Mouse (Mus musculus): ENCODE results near the gene Megf11. TPM values are rescaled to one million over a fixed set of nuclear protein-coding genes. Genes with fewer than 3 reads are reported as not detected.

The Megf11 gene
- polyA plus RNA-seq, 2 experiments, result 0.80 to 1.0 TPM

- Histone ChIP-seq H3K4me2 (replicated peaks; ENCODE audit: low read depth, low read length, severe bottlenecking) (no peak overlapping the region), H3K9ac (ENCODE audit: low read depth, low read length, severe bottlenecking) (no peak overlapping the region), H3K4me3 (replicated peaks; ENCODE audit: low read length) (no peak overlapping the region), H3K27me3 (ENCODE audit: control insufficient read depth, insufficient read depth, low read length) (no peaks in the 10 kb centered on the region), H3K36me3 (ENCODE audit: control insufficient read depth, insufficient read depth, low read length) (no peaks in the 10 kb centered on the region), H3K9me3 (ENCODE audit: control insufficient read depth, low read length) (no peaks in the 10 kb centered on the region), H3K4me1 (ENCODE audit: control insufficient read depth, insufficient read depth, low read length) (no peaks in the 10 kb centered on the region), H3K27ac (replicated peaks; ENCODE audit: low read depth, low read length) (no peak overlapping the region)
- ATAC-seq (ENCODE audit: low FRiP score, low read depth) (no peak), DNase-seq (ENCODE audit: low spot score) (no peak)
- no peak for TF ChIP-seq POLR2A (IDR thresholded peaks at IDR 0.05; ENCODE audit: borderline replicate concordance, extremely low read depth, insufficient read depth, insufficient read length)
- WGBS, result 54% methylated on average over 6 of the region's 6 CpGs
Measured at GRCm38 (mm10) chr9:64514826-64515225, 129.4 kb downstream of the Megf11 start.

DNA sequence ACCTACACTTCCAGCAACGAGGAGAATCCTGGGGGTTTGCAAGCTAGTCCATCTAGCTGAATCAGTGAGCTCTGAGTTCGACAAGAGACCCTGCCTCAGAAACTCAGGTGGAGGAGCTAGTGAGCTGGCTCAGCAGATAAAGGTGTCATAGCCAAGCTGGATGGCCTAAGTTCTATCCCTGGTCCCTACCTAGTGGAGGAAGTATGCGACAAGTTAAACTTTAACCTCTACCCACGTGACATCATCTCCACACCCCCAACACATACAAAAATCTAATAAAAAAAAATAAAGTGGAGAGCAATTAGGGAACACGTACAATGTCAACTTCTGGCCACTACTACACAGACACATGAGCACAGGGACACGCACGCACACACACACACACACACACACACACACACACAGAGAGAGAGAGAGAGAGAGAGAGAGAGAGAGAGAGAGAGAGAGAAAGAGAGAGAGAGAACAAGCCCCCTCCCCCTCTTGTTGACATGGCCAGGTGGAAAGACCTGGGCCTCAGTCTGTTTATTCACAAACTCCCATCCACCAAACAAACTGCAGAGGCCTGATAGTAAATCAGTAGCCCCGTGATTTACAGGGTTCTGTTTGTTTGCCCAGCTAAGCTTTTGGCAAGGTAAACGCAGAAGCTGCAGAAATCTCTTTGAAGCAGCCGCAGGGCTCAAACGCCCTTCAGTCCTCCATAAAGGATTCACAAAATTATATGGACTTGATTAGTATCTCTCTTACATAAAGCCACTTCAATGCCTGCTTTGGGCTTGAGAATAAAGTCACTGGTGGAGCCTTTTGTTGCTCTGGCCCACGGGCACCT lies 134.7 kb downstream of the Megf11 start:
- WGBS, result 45% methylated on average over 12 of the region's 12 CpGs
- no peak for ATAC-seq (ENCODE audit: low FRiP score, low read depth)
- H3K27ac ChIP-seq (replicated peaks; ENCODE audit: low read depth, low read length), result no peak overlapping the region

DNA sequence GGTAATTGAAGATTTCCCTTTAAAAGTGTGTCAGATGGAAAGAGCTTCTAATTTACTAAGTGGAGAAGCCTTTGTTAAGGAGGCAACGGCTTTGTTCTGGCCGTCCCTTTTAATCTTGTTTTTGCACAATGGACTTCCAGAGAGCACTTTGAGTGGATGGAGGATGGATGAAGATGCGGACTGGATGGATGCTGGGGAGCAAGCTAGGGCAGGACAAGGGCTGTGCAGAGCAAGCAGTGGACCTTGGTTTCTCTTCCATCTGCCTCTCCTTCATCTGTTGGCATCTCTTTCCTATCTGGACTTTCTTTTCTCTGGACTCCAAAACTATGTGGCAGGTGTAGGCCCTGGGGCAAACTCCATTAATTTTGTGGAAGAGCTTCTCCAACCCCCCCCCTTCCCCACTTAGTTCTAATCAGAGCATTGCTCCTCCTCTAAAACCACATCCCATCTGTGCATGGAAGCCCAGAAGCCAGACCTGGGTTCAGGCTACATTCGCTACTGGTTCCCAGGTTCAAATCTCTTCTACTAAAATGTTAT lies 135.4 kb downstream of the Megf11 start:
- Histone ChIP-seq H3K9me3 (ENCODE audit: control insufficient read depth, low read length) (no peaks in the 10 kb centered on the region), H3K36me3 (ENCODE audit: control insufficient read depth, insufficient read depth, low read length) (no peaks in the 10 kb centered on the region), H3K27ac (replicated peaks; ENCODE audit: low read depth, low read length) (no peak overlapping the region), H3K9ac (ENCODE audit: low read depth, low read length, severe bottlenecking) (no peak overlapping the region), H3K4me3 (replicated peaks; ENCODE audit: low read length) (no peak overlapping the region), H3K4me1 (ENCODE audit: control insufficient read depth, insufficient read depth, low read length) (no peaks in the 10 kb centered on the region), H3K27me3 (ENCODE audit: control insufficient read depth, insufficient read depth, low read length) (no peaks in the 10 kb centered on the region), H3K4me2 (replicated peaks; ENCODE audit: low read depth, low read length, severe bottlenecking) (no peak overlapping the region)
- ATAC-seq (ENCODE audit: low FRiP score, low read depth) (no peak), DNase-seq (ENCODE audit: low spot score) (no peak)
- WGBS, result 51% methylated on average over 4 of the region's 4 CpGs
- TF ChIP-seq POLR2A (IDR thresholded peaks at IDR 0.05; ENCODE audit: borderline replicate concordance, extremely low read depth, insufficient read depth, insufficient read length), result no peak

More for the DNA sequence above, 134.7 kb downstream of the Megf11 start:
- Histone ChIP-seq H3K9me3 (ENCODE audit: control insufficient read depth, low read length) (no peaks in the 10 kb centered on the region), H3K9ac (ENCODE audit: low read depth, low read length, severe bottlenecking) (no peak overlapping the region), H3K4me3 (replicated peaks; ENCODE audit: low read length) (no peak overlapping the region), H3K4me1 (ENCODE audit: control insufficient read depth, insufficient read depth, low read length) (no peaks in the 10 kb centered on the region), H3K4me2 (replicated peaks; ENCODE audit: low read depth, low read length, severe bottlenecking) (no peak overlapping the region), H3K36me3 (ENCODE audit: control insufficient read depth, insufficient read depth, low read length) (no peaks in the 10 kb centered on the region), H3K27me3 (ENCODE audit: control insufficient read depth, insufficient read depth, low read length) (no peaks in the 10 kb centered on the region)
- TF ChIP-seq POLR2A (IDR thresholded peaks at IDR 0.05; ENCODE audit: borderline replicate concordance, extremely low read depth, insufficient read depth, insufficient read length), result no peak
- no peak for DNase-seq (ENCODE audit: low spot score)

GRCm38 (mm10) chr9:64523264-64524045 lies 138.0 kb downstream of the Megf11 start:
- Histone ChIP-seq H3K4me3 (replicated peaks; ENCODE audit: low read length) (no peak overlapping the region), H3K9ac (ENCODE audit: low read depth, low read length, severe bottlenecking) (no peak overlapping the region), H3K27ac (replicated peaks; ENCODE audit: low read depth, low read length) (no peak overlapping the region), H3K4me1 (ENCODE audit: control insufficient read depth, insufficient read depth, low read length) (no peaks in the 10 kb centered on the region), H3K4me2 (replicated peaks; ENCODE audit: low read depth, low read length, severe bottlenecking) (no peak overlapping the region), H3K27me3 (ENCODE audit: control insufficient read depth, insufficient read depth, low read length) (no peaks in the 10 kb centered on the region), H3K36me3 (ENCODE audit: control insufficient read depth, insufficient read depth, low read length) (no peaks in the 10 kb centered on the region), H3K9me3 (ENCODE audit: control insufficient read depth, low read length) (no peaks in the 10 kb centered on the region)
- ATAC-seq (ENCODE audit: low FRiP score, low read depth) (no peak), DNase-seq (ENCODE audit: low spot score) (no peak)
- WGBS, result 38% methylated on average over 21 of the region's 21 CpGs
- TF ChIP-seq POLR2A (IDR thresholded peaks at IDR 0.05; ENCODE audit: borderline replicate concordance, extremely low read depth, insufficient read depth, insufficient read length), result no peak

- no peak for TF ChIP-seq POLR2A (IDR thresholded peaks at IDR 0.05; ENCODE audit: borderline replicate concordance, extremely low read depth, insufficient read depth, insufficient read length)
- WGBS, result 89% methylated on average over 7 of the region's 7 CpGs
Measured at GRCm38 (mm10) chr9:64528061-64528460, 142.6 kb downstream of the Megf11 start.

More at GRCm38 (mm10) chr9:64528061-64528460, 142.6 kb downstream of the Megf11 start:
- ATAC-seq (ENCODE audit: low FRiP score, low read depth) (no peak), DNase-seq (ENCODE audit: low spot score) (no peak)
- H3K9ac ChIP-seq (ENCODE audit: low read depth, low read length, severe bottlenecking), result no peak overlapping the region
- H3K4me3 ChIP-seq (replicated peaks; ENCODE audit: low read length), result no peak overlapping the region
- no peaks in the 10 kb centered on the region for H3K27me3 ChIP-seq (ENCODE audit: control insufficient read depth, insufficient read depth, low read length)
- H3K9me3 ChIP-seq (ENCODE audit: control insufficient read depth, low read length), result no peaks in the 10 kb centered on the region
- H3K4me2 ChIP-seq (replicated peaks; ENCODE audit: low read depth, low read length, severe bottlenecking), result no peak overlapping the region
- H3K27ac ChIP-seq (replicated peaks; ENCODE audit: low read depth, low read length), result no peak overlapping the region
- no peaks in the 10 kb centered on the region for H3K4me1 ChIP-seq (ENCODE audit: control insufficient read depth, insufficient read depth, low read length)
- no peaks in the 10 kb centered on the region for H3K36me3 ChIP-seq (ENCODE audit: control insufficient read depth, insufficient read depth, low read length)
